Mouse (Mus musculus) MEL (cell line): ENCODE measurements at regions not wholly inside any gene's neighbourhood (a gene's known extent, or its start where the extent isn't known, plus 50 kb on each side); places are given as distances from the start of the nearest gene placed in this dataset.
A peak's percentile ranks its signal among the peaks of the same experiment; 100 is the strongest.

Experiments
- DNase-seq: peaks from one replicate; pipeline ENCODE4 v3.0.0; 2011; ENCODE audit warnings: low read depth, low spot score
- H3K27ac ChIP-seq: 2 replicates; pipeline ENCODE4 v1.5.1; 2012; ENCODE audit warnings: low read depth, mild to moderate bottlenecking, control low read depth, low read length, moderate library complexity; ENCODE audit not compliant: control insufficient read depth
- H3K27me3 ChIP-seq, 2 experiments: fragments of 150-350 bp in 1 of 2; sonication (generic) in 1 of 2; 2 replicates each; pipeline ENCODE4 v1.6.1; 2012; ENCODE audit warnings: low read length in 2 of 2, mild to moderate bottlenecking in 2 of 2, improper control_type of control experiment in 1 of 2, moderate library complexity in 1 of 2; ENCODE audit not compliant: insufficient read depth in 2 of 2, control insufficient read depth in 1 of 2
- H3K36me3 ChIP-seq, 2 experiments: 2 replicates each; pipeline ENCODE4 v1.6.1; 2012 to 2014; ENCODE audit warnings: low read length in 2 of 2, improper control_type of control experiment in 1 of 2, inconsistent platforms in 1 of 2, mild to moderate bottlenecking in 1 of 2; ENCODE audit not compliant: insufficient read depth in 2 of 2, control insufficient read depth in 1 of 2
- H3K4me1 ChIP-seq, 2 experiments: fragments of 150-350 bp in 1 of 2; sonication (generic) in 1 of 2; 2 replicates each; pipeline ENCODE4 v1.6.1; 2012; ENCODE audit warnings: low read length in 2 of 2, improper control_type of control experiment in 1 of 2, mild to moderate bottlenecking in 1 of 2; ENCODE audit not compliant: insufficient read depth in 2 of 2, control insufficient read depth in 1 of 2
- H3K4me3 ChIP-seq, 2 experiments: fragments of 150-350 bp in 1 of 2; sonication (generic) in 1 of 2; 2 replicates each; pipeline ENCODE4 v1.5.1; 2012; ENCODE audit warnings: low read depth in 2 of 2, low read length in 2 of 2, mild to moderate bottlenecking in 2 of 2, moderate library complexity in 2 of 2, control low read depth in 1 of 2, improper control_type of control experiment in 1 of 2; ENCODE audit not compliant: control insufficient read depth in 1 of 2, insufficient read depth in 1 of 2
- H3K79me2 ChIP-seq: 2 replicates; pipeline ENCODE4 v1.6.1; 2012; ENCODE audit warnings: mild to moderate bottlenecking, low read length, moderate library complexity; ENCODE audit not compliant: control insufficient read depth, poor library complexity, insufficient read depth
- H3K9ac ChIP-seq: 2 replicates; pipeline ENCODE4 v1.6.1; 2012; ENCODE audit warnings: low read depth, mild to moderate bottlenecking, control low read depth, low read length, moderate library complexity; ENCODE audit not compliant: control insufficient read depth, poor library complexity, severe bottlenecking
- H3K9me3 ChIP-seq: fragments of 150-350 bp; sonication (generic); replicated peaks from 2 replicates; pipeline ENCODE4 v1.6.1; 2012; ENCODE audit warnings: mild to moderate bottlenecking, low read length, improper control_type of control experiment, moderate library complexity; ENCODE audit not compliant: insufficient read depth
- CHD1 ChIP-seq: IDR thresholded peaks from 2 replicates; pipeline ENCODE4 v1.6.1; 2012; ENCODE audit warnings: low read depth, mild to moderate bottlenecking, inconsistent platforms, low read length, improper control_type of control experiment
- CHD2 ChIP-seq: IDR thresholded peaks from 2 replicates; pipeline ENCODE4 v1.6.1; 2011; ENCODE audit warnings: low read length, improper control_type of control experiment
- ELF1 ChIP-seq: IDR thresholded peaks from 2 replicates; pipeline ENCODE4 v1.6.1; 2014; ENCODE audit warnings: low read depth, mild to moderate bottlenecking, inconsistent platforms, low read length, improper control_type of control experiment, moderate library complexity
- ETS1 ChIP-seq: IDR thresholded peaks from 2 replicates; pipeline ENCODE4 v1.6.1; 2012; ENCODE audit warnings: low read depth, mild to moderate bottlenecking, inconsistent platforms, low read length, improper control_type of control experiment, moderate library complexity
- GATA1 ChIP-seq: IDR thresholded peaks from 2 replicates; pipeline ENCODE4 v1.6.1; 2011; ENCODE audit warnings: low read depth, low read length, improper control_type of control experiment
- JUND ChIP-seq: IDR thresholded peaks from 2 replicates; pipeline ENCODE4 v1.6.1; 2011; ENCODE audit warnings: low read depth, mild to moderate bottlenecking, improper control_type of control experiment, low read length
- MAX ChIP-seq: IDR thresholded peaks from 2 replicates; pipeline ENCODE4 v1.6.1; 2011; ENCODE audit warnings: low read length, improper control_type of control experiment
- MEF2A ChIP-seq: IDR thresholded peaks from 2 replicates; pipeline ENCODE4 v1.6.1; 2014; ENCODE audit warnings: low read depth, mild to moderate bottlenecking, inconsistent platforms, low read length, improper control_type of control experiment; ENCODE audit not compliant: poor library complexity, insufficient replicate concordance, severe bottlenecking; ENCODE audit errors: extremely low read depth
- POLR2A ChIP-seq, 2 experiments: IDR thresholded peaks; 2 replicates each; pipeline ENCODE4 v1.6.1; 2011 to 2012; ENCODE audit warnings: low read length in 2 of 2, mild to moderate bottlenecking in 2 of 2, control low read depth in 1 of 2, improper control_type of control experiment in 1 of 2, low read depth in 1 of 2, moderate library complexity in 1 of 2; ENCODE audit not compliant: control insufficient read depth in 1 of 2, insufficient read depth in 1 of 2, poor library complexity in 1 of 2
- POLR2AphosphoS5 ChIP-seq: IDR thresholded peaks from 2 replicates; pipeline ENCODE4 v1.6.1; 2012; ENCODE audit warnings: low read depth, borderline replicate concordance, mild to moderate bottlenecking, inconsistent platforms, low read length, moderate library complexity, mixed read lengths
- RCOR1 ChIP-seq: IDR thresholded peaks from 2 replicates; pipeline ENCODE4 v1.6.1; 2012; ENCODE audit warnings: low read depth, mild to moderate bottlenecking, inconsistent platforms, low read length, improper control_type of control experiment
- SMC3 ChIP-seq: IDR thresholded peaks from 2 replicates; pipeline ENCODE4 v1.6.1; 2011; ENCODE audit warnings: low read depth, low read length, improper control_type of control experiment
- TBP ChIP-seq: IDR thresholded peaks from 2 replicates; pipeline ENCODE4 v1.8.0; 2011; ENCODE audit warnings: low read depth, low read length, improper control_type of control experiment
- UBTF ChIP-seq: IDR thresholded peaks from 2 replicates; pipeline ENCODE4 v1.6.1; 2012; ENCODE audit warnings: low read depth, mild to moderate bottlenecking, inconsistent platforms, low read length, improper control_type of control experiment, moderate library complexity, borderline replicate concordance; ENCODE audit not compliant: insufficient read depth
- USF1 ChIP-seq: IDR thresholded peaks from 2 replicates; pipeline ENCODE4 v1.6.1; 2014; ENCODE audit warnings: low read depth, mild to moderate bottlenecking, inconsistent platforms, low read length, improper control_type of control experiment, moderate library complexity
- ZNF384 ChIP-seq: IDR thresholded peaks from 2 replicates; pipeline ENCODE4 v1.6.1; 2012; ENCODE audit warnings: low read depth, mild to moderate bottlenecking, inconsistent platforms, low read length, improper control_type of control experiment

DNA sequence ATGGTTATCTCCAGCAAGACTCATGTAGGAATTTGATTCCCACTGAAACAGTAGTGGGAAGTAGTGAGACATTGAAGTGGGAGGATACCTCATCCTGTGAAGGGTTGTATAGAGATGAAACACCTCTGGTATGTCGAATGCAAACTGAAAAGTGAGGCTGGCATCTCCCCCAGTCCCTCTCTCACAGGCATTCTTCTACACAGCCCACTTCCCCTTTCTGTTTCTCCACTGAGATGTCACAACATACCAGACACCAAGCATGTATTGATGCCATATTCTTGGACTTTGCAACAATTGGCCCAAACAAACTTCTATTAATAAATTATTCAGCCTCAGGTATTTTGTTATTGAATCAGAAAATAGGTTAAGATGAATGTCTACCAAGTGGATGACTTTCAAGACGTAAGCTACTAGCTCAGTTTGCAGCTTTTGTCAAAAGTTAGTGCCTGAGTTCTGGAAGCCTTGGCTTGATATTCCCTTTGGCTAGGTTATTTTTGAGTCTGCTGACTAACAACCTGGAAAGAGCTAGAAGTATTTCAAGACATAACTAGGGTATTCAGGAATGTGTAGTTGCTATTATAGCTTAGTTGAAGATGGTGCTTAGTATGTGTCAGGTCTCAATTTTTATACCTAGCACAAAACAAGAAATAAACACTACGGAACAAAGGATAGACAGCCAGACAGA, 502.6 kb downstream of the Etnk1 start:
- TF ChIP-seq POLR2AphosphoS5, result no peak
- no peak for TF ChIP-seq JUND
- no peak for TF ChIP-seq MEF2A
- no peak for TF ChIP-seq RCOR1
- TF ChIP-seq CHD2, result no peak
- peaks cover 0 to 3% of the 10 kb centered on the region in 2 experiments; a peak in 2 of 4 replicates for H3K36me3 ChIP-seq
- DNase-seq, result peak; percentile 9
- no peaks in the 10 kb centered on the region for H3K9me3 ChIP-seq
- no peak overlapping the region for H3K27ac ChIP-seq
- H3K27me3 ChIP-seq, result no peaks in the 10 kb centered on the region
- H3K79me2 ChIP-seq, result no peaks in the 10 kb centered on the region
- no peak overlapping the region for H3K9ac ChIP-seq
- H3K4me3 ChIP-seq, result no peak overlapping the region
- peaks cover 2 to 6% of the 10 kb centered on the region in 2 experiments; a peak in 3 of 4 replicates for H3K4me1 ChIP-seq

DNA sequence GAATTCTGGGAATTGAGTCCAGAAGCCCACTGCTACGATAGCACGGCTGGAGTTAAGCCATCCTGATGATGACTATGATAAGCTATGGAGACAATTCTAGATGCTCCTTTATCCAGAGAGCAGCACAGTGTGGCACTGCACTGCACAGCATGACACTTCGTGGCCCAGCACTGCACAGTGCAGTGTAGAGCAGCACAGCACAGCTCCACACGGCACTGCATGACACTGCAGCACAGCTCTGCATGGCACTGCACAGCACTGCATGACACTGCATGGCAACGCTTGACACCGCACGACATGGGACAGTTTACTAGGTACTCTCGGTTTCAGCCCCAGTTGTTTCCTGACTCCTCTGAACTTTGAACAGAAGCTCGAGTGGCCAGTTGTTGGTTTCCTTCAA, 523.1 kb downstream of the Etnk1 start:
- no peak overlapping the region for H3K4me3 ChIP-seq
- H3K9me3 ChIP-seq, result no peaks in the 10 kb centered on the region
- no peaks in the 10 kb centered on the region for H3K4me1 ChIP-seq
- H3K27ac ChIP-seq, result no peak overlapping the region
- TF ChIP-seq USF1 (no peak), ZNF384 (no peak), GATA1 (no peak), MAX (no peak), ETS1 (no peak), UBTF (no peak), TBP (no peak), CHD1 (no peak), SMC3 (no peak), MEF2A (no peak), ELF1 (no peak), POLR2A (IDR thresholded peaks at IDR 0.05; ENCODE audit: control insufficient read depth in 1 of 2, insufficient read depth in 1 of 2, low read depth in 1 of 2, low read length in 2 of 2, poor library complexity in 1 of 2) (no peak)
- H3K27me3 ChIP-seq, result no peaks in the 10 kb centered on the region
- no peaks in the 10 kb centered on the region for H3K79me2 ChIP-seq
- no peak overlapping the region for H3K9ac ChIP-seq
- H3K36me3 ChIP-seq, result no peaks in the 10 kb centered on the region
- DNase-seq, result no peak
